Mouse (Mus musculus): Measurements from ENCODE around the gene A630001G21Rik.

A630001G21Rik gene

GRCm38 (mm10) chr1:85767754-85768153, 10.7 kb downstream of the A630001G21Rik start:
- DNase-seq: no peak

DNA sequence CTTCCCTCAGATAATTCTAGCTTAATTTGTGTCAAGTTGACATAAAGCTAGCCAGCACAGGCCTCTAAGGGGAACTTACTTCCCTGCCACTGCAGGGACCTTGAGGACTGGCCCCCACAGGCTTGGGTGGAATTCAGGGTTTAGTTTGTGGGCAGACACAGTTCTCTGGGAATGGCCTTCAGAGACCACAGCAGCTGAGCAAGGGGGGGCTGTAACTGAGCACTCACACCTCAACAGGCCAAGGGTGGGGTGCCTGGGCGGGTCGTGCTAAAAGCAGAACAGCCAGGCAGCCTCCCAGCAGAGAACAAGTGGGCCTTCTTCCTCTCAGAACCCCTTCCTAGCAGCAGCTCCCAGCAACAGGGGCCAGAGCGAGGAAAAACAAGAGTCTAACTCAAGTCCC, 12.3 kb downstream of the A630001G21Rik start:
- DNase-seq: no peak

- no peak for DNase-seq
Observed at GRCm38 (mm10) chr1:85764291-85764690, 14.2 kb downstream of the A630001G21Rik start.

GRCm38 (mm10) chr1:85763386-85763785, 15.1 kb downstream of the A630001G21Rik start:
- DNase-seq: no peak

- DNase-seq: no peak
Observed at GRCm38 (mm10) chr1:85761665-85762064, 16.8 kb downstream of the A630001G21Rik start.

GRCm38 (mm10) chr1:85758969-85759293, 19.5 kb downstream of the A630001G21Rik start:
- no peak for DNase-seq

DNA sequence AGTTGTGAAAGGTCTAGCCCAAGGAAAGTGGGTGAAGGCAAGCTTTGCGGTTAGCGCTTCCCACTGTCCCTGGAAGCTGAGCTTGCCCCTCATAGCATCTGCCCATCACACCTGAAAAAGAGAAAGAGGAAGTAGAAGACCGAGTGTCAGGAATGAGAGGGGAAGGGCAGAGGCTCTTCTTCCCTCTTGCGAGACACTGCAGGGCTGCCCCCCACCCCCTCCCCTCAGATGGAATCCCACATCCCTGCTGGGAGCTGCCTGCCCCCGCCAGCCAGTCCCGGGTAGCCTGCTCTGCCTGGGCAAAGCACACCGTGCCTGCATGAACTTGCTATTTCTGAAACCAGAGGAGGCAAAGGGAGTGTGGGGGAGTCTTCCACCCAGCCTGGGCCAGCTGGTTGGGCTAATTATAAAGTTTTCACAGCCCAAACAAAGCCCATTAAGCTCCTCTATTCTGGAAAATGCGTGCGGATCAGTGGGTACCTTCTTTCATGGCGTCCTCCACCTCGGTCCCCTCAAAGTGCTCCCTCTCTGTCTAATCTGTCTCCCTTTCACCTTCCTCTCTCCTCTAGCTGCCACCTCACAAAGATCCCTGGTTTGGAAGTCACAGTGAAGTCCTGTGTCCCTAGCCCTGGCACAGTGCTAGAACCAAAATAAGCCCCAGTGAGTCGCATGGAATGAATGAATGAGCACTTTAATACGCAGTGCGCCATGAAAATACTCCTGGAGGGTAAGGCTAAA, 20.0 kb downstream of the A630001G21Rik start:
- no peak for DNase-seq

- no peak for DNase-seq
Observed at GRCm38 (mm10) chr1:85757531-85758230, 20.8 kb downstream of the A630001G21Rik start.

DNA sequence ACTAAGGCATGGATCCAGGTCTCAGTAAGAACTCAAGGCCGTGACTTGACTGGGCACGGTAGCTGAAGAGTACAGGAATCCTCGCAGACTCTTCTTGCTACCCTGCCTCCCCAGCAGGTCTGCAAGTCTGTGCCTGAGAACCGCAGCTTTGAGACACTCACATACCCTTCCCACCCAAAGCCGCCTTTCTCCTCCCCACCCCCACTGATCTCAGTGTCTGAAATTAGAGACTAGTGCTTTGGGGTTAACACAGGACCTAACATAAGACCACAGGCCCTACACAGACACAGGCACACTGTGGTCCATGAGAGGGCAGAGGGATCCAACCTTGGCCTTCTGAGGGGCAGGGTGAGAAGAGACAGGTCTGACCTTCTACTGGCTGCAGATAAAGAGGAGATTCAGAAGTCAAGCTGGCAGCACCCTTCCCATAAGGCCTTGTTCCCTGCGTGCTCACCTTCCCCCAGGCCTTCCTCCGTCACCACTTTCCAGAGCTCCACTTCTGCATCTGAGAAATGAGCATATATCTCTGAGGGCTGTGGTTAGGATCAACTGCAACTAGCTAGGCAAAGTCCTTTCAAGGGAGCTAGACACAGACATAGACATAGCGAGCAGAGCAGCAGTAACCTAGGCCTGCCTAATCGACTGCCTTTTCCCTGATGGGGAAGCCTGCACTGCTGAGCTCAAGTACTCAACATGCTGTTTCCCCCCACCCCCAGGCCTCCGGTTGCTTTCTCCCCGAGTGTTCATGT, 26.3 kb downstream of the A630001G21Rik start:
- no peak for DNase-seq

- peak; percentile 38 to 46 for DNase-seq
Observed at GRCm38 (mm10) chr1:85751494-85751893, 26.9 kb downstream of the A630001G21Rik start.

- no peak for DNase-seq
Observed at GRCm38 (mm10) chr1:85750650-85751049, 27.8 kb downstream of the A630001G21Rik start.

- DNase-seq: no peak
Observed at GRCm38 (mm10) chr1:85749829-85750228, 28.6 kb downstream of the A630001G21Rik start.

GRCm38 (mm10) chr1:85746511-85746910, 31.9 kb downstream of the A630001G21Rik start:
- no peak for DNase-seq

DNA sequence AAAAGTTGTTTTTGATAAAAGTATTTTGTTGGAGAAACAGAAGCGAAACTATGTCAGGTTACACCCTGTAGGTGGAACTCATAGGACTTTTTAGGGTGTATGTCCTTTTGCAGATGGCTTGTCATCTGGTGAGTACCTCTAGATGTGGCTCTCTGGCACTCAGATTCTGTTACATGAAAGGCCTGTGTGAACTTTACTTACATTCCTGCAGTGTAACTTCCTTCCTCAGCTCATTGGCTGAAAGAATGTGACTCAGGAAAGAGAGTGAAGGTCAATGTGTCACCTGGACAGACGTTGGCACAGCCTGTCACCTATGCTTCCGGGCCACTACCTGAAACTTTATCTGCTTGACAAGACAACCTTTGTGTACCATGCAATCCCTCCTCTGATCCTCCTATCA, 33.9 kb downstream of the A630001G21Rik start:
- no peak for DNase-seq

GRCm38 (mm10) chr1:85742916-85743505, 35.4 kb downstream of the A630001G21Rik start:
- DNase-seq: no peak

- DNase-seq: no peak
Observed at GRCm38 (mm10) chr1:85742333-85742732, 36.1 kb downstream of the A630001G21Rik start.

DNA sequence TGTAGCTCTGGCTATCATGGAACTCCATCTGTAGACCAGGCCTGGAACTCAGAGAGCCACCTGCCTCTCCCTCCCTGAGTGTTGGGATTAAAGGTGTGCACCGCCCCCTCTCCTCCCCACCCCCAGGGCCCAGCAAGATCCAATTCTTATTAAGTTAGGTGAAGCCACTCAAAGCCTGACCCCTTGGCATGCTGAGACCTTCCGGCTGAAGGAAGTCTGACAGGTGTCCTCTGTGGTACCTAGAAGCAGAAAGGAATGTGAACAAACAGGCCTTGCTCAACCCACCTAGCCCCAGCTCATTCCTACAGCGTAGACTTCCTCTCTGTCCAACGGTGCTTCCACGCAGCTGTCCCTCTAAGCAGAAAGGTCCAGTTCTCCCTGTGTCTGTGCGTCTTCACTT, 37.5 kb downstream of the A630001G21Rik start:
- DNase-seq: no peak

GRCm38 (mm10) chr1:85739819-85740218, 38.6 kb downstream of the A630001G21Rik start:
- DNase-seq: no peak

GRCm38 (mm10) chr1:85739000-85739399, 39.4 kb downstream of the A630001G21Rik start:
- DNase-seq: no peak

DNA sequence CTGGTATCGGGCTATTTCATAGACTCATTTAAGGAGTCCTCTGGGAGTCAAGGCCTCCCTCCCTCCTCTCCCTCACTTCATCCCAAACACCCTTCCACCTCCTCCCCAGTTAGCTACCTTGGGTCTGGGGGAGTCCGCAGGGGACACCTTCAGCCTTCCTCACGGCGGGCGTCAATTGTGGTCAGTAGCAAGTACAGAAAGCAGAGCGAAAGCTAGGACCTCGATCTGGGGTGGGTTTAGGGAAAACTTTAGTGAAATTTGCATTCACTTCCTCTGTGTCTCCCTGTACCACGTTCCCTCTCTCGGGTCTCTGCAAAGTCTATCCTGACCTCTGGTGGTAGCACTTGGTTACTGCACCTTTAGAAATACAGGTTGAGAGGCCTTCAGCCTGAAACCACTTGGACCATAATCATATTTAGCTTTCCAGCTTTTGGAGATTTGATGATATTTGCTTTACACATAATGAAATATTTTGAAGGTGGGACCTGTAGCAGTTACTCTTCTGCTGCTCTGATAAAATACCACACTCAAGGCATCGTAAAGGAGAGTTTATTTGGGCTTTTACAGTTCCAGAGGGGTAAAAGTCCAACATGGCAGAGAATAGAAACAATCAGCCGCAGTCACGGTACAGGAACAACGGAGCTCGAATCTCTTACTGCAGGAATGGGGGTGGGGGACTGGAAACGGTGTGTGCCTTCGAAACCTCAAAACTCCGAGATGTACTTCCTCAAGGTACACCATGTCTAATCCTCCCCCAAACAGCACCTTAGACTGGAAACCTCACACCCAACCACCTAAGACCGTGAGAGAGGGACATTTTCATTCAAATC, 41.9 kb downstream of the A630001G21Rik start:
- DNase-seq: peak; percentile 40 to 76

DNA sequence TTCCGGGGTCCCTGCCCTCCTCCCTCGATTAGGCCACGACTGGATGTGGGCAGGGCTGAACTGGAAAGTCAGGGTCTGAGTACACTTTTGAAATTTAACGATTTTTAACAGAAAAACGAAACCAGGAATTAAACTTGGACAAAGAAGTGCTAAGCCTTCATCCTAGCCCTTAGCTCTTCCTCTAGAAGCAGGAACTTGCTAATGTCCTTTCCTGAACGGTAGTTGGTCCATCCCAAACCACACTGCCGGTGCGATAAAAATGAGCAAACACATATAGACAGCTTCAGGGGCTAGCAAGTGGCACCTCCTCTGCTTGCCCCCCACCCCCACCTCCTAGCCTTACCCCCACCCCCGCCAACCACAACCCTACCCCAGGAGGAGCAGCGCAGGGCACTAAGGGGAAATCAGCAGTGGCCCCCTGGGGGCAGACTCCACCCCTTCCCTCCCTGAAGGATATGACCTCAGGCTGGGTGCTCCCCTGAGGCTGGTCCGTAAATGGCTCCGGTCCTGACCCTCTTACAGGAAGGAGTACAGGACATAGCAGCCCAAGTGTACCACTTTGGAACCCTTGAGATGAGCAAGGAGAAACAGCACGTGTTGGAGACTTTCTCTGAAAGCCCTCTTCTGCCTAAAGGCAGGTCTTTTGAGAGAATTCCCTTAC, 42.9 kb downstream of the A630001G21Rik start:
- DNase-seq: peak; percentile 71 to 74

GRCm38 (mm10) chr1:85734511-85734910, 43.9 kb downstream of the A630001G21Rik start:
- DNase-seq: no peak

Data from spleen, adult 18-20 months (tissue).